Mouse (Mus musculus) forebrain, embryonic 16.5 days (tissue): ENCODE results near the gene Usp5. TPM values are rescaled to one million over a fixed set of nuclear protein-coding genes. Genes with fewer than 3 reads are reported as not detected.
A peak's percentile ranks its signal among the peaks of the same experiment; 100 is the strongest.

Experiments used
- ATAC-seq: fragments of 200-750 bp; cut with Nextera tagmentation; 2 replicates; pipeline ENCODE4 v1.8.0; 2017; ENCODE audit warnings: mild to moderate bottlenecking, moderate library complexity
- H3K27ac ChIP-seq: fragments of 300-500 bp; sonication (generic); 2 replicates; pipeline ENCODE4 v1.5.1; 2014; ENCODE audit warnings: low read length, control low read depth
- H3K27me3 ChIP-seq: fragments of 300-500 bp; sonication (generic); replicated peaks from 2 replicates; pipeline ENCODE4 v1.6.1; 2014; ENCODE audit warnings: low read length; ENCODE audit not compliant: control insufficient read depth, insufficient read depth
- H3K36me3 ChIP-seq: fragments of 300-500 bp; sonication (generic); 2 replicates; pipeline ENCODE4 v1.6.1; 2014; ENCODE audit not compliant: control insufficient read depth, insufficient read depth
- H3K4me1 ChIP-seq: fragments of 300-500 bp; sonication (generic); replicated peaks from 2 replicates; pipeline ENCODE4 v1.6.1; 2014; ENCODE audit warnings: low read length; ENCODE audit not compliant: control insufficient read depth, insufficient read depth
- H3K4me2 ChIP-seq: fragments of 300-500 bp; sonication (generic); 2 replicates; pipeline ENCODE4 v1.6.1; 2014; ENCODE audit warnings: mild to moderate bottlenecking, low read length, control low read depth
- H3K4me3 ChIP-seq: fragments of 300-500 bp; sonication (generic); replicated peaks from 2 replicates; pipeline ENCODE4 v1.5.1; 2014; ENCODE audit warnings: mild to moderate bottlenecking, low read length, control low read depth
- H3K9ac ChIP-seq: fragments of 300-500 bp; sonication (generic); replicated peaks from 2 replicates; pipeline ENCODE4 v1.6.1; 2014; ENCODE audit warnings: low read depth, low read length, control low read depth
- H3K9me3 ChIP-seq: fragments of 300-500 bp; sonication (generic); 2 replicates; pipeline ENCODE4 v1.6.1; 2016; ENCODE audit warnings: low read length; ENCODE audit not compliant: control insufficient read depth
- WGBS: fragments of 180-500 bp; shearing (Covaris S2); extraction: QIAGEN DNeasy Blood & Tissue Kit; methylation state at CpG from one replicate; pipeline ENCODE4 v1.1.7; 2014; 5-methylcytosine and 5-hydroxymethylcytosine counted together
- polyA plus RNA-seq: library from polyadenylated mRNA; unstranded; fragments of >200 nt; fragmentation: Nextera tagmentation; extraction: Ambion mirVana; gene quantifications from 2 replicates; pipeline ENCODE4 v1.2.1, GENCODE M21; 2015

Usp5 gene
- polyA plus RNA-seq, 1 experiment from 2014 or later, result 216 TPM

GRCm38 (mm10) chr6:124861266-124861665 is 32.0 kb upstream of the Usp5 start:
- Histone ChIP-seq H3K4me3 (no peak overlapping the region), H3K27ac (no peak overlapping the region), H3K4me2 (no peak overlapping the region), H3K9ac (no peak overlapping the region), H3K36me3 (no peaks in the 10 kb centered on the region), H3K9me3 (no peaks in the 10 kb centered on the region), H3K4me1 (peaks cover 64% of the 10 kb centered on the region), H3K27me3 (no peaks in the 10 kb centered on the region)
- 79% methylated on average over 19 of the region's 19 CpGs for WGBS
- ATAC-seq, result no peak

DNA sequence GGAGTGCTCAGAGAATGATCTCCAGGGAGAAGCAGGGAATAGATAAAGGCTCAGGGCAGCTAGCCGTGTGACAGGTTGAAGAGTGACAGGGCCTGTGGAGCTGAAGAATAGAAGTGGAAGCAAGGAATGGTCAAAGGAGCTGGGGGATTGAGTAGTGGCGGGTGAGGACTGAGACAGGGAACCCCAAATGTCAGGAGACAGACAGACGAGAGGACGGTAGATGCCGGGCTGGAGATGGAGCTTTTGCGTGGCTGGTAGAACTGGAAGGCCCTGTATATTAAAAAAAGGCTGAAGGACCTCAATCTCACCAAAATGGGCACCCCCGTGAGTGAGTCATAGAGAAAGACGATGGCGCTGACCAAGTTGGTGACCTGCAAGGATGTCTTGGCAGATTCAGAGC is 31.2 kb upstream of the Usp5 start:
- ATAC-seq, result no peak
- Histone ChIP-seq H3K4me2 (no peak overlapping the region), H3K27me3 (no peaks in the 10 kb centered on the region), H3K9ac (no peak overlapping the region; the same call in 1 of the 2 replicates), H3K36me3 (no peaks in the 10 kb centered on the region), H3K4me3 (no peak overlapping the region), H3K27ac (no peak overlapping the region), H3K9me3 (no peaks in the 10 kb centered on the region), H3K4me1 (peaks cover 70% of the 10 kb centered on the region)
- WGBS, result 78% methylated on average over 9 of the region's 9 CpGs

- peaks cover 67% of the 10 kb centered on the region for H3K4me1 ChIP-seq
- no peaks in the 10 kb centered on the region for H3K36me3 ChIP-seq
- H3K27ac ChIP-seq, result no peak overlapping the region; the same call in 1 of the 2 replicates
- no peak overlapping the region for H3K4me3 ChIP-seq
- ATAC-seq, result no peak
- H3K9me3 ChIP-seq, result no peaks in the 10 kb centered on the region
- peak overlapping the region; percentile 5 for H3K4me2 ChIP-seq
- peak overlapping the region; percentile 10 for H3K9ac ChIP-seq
- H3K27me3 ChIP-seq, result no peaks in the 10 kb centered on the region
- WGBS, result 5% methylated on average over 12 of the region's 12 CpGs
Observed at GRCm38 (mm10) chr6:124859725-124860124, 30.4 kb upstream of the Usp5 start.

DNA sequence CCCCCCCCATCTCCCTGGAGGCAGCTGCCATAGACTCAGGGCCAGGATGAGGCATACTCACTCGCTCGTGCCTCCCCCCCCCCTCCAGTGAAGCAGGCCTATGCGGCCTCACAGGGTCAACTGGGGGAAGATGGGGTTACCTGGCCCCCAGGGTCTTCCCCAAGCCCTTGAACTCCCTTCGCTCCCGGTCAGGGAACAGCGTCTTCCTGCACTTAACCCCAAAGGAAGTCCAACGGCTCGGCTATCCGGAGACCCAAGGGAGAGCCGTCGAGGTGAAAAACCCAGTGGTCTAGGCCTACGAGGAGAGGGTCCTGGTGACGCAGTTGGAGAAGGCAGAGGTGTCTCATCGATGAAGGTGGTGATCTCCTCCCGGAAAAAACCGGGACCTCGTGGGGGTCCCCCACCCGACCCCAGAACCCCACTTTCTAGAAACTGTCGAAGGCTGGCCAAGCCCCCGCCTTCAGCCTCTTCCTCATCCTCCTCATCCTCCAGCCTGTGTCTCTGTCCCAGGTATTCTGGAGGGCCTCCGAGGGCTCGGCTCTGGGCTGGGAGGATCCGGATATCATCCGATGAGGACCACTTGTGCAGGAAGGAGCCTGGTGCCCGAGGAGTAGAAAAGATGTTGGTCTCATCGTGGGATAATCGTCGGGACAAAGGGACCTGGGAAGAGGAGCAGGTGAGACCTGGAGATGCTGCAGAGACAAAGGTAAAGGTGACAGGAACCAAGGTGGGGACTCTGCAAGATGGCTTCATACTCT is 29.5 kb upstream of the Usp5 start:
- Histone ChIP-seq H3K27ac (no peak overlapping the region), H3K27me3 (no peaks in the 10 kb centered on the region), H3K9ac (no peak overlapping the region; the same call in 1 of the 2 replicates), H3K36me3 (0 out of 2 replicates have a peak, but pooled peaks cover 1% of the 10 kb centered on the region), H3K4me1 (peaks cover 59% of the 10 kb centered on the region), H3K4me3 (no peak overlapping the region), H3K4me2 (no peak overlapping the region), H3K9me3 (no peaks in the 10 kb centered on the region)
- 86% methylated on average over 26 of the region's 28 CpGs for WGBS
- no peak for ATAC-seq

DNA sequence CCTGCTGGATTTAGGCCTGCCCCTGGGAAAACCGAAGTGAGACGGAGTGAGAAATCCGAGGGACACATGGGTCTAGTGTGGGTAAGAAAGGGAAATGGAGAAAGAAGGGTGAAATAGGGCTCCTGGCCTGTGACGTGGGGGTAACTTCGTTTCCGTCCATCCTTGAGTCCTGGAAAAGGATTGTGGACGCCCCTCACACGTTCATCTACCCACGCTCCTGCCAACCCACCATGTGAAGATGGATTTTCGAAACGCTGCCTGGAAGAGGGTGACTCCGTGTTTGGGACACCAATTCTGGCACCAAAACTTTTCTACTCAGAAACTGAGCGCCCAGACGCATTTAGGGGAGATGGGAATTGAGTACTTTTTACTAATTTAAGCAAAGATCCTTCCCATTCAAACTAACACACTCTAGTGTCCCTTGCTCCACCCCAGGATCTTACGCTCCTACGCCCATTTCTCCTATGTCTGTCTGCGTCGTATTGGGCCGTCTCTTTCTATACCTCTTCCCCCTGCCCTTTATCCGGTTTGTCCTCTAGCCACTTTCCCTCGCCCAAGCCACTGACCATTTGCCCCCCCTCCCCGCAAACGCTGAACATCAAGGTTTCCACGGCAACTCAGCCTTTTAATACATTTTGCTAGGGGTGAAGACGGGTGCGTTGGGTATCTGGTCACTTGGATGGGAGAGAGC is 28.7 kb upstream of the Usp5 start:
- no peaks in the 10 kb centered on the region for H3K27me3 ChIP-seq
- 25% methylated on average over 26 of the region's 26 CpGs for WGBS
- H3K4me1 ChIP-seq, result peaks cover 57% of the 10 kb centered on the region
- peaks cover 5% of the 10 kb centered on the region; the same call in 1 of the 2 replicates for H3K36me3 ChIP-seq
- no peak for ATAC-seq
- peak overlapping the region; percentile 97 for H3K9ac ChIP-seq
- H3K4me2 ChIP-seq, result peak overlapping the region; percentile 72
- no peaks in the 10 kb centered on the region for H3K9me3 ChIP-seq
- peak overlapping the region; percentile 98 for H3K27ac ChIP-seq
- H3K4me3 ChIP-seq, result peak overlapping the region; percentile 76

GRCm38 (mm10) chr6:124856916-124857839 is 27.9 kb upstream of the Usp5 start, which contains the start of gene P3h3:
Gene P3h3, minus strand, starts transcription at chr6:124857752.
- Histone ChIP-seq H3K36me3 (peaks cover 5% of the 10 kb centered on the region; the same call in 1 of the 2 replicates), H3K4me2 (peak within 1 kb of the TSS; percentile 72), H3K4me1 (peaks cover 49% of the 10 kb centered on the region), H3K4me3 (peak within 1 kb of the TSS; percentile 76), H3K9ac (peak within 1 kb of the TSS; percentile 97), H3K27me3 (no peaks in the 10 kb centered on the region), H3K27ac (peak within 1 kb of the TSS; percentile 98), H3K9me3 (no peaks in the 10 kb centered on the region)
- under 1% methylated on average over 79 of the region's 86 CpGs for WGBS
- ATAC-seq, result peak; percentile 86

DNA sequence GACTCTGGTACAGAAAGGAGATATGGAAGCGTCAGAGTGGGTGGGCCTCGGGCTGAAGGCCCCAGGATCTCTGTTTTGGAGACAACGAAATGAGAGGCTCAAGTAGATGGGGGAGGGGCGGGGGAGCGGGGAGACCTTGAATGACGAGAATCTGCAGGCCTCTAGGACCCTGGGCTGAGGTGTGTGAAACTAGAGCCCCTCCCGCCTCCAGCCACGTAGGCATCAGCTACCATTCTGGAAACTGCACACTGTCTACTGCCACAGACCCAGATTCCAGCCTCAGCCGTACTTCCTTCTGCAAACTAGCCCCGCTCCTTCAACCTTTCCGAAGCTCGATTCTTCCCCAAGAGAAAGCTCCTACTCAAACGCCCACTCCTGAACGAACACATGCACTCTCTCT is 27.0 kb upstream of the Usp5 start:
- 6% methylated on average over 14 of the region's 14 CpGs for WGBS
- Histone ChIP-seq H3K36me3 (peaks cover 5% of the 10 kb centered on the region; the same call in 1 of the 2 replicates), H3K9me3 (no peaks in the 10 kb centered on the region), H3K27me3 (no peaks in the 10 kb centered on the region), H3K9ac (peak overlapping the region; percentile 97), H3K4me2 (peak overlapping the region; percentile 72), H3K4me3 (peak overlapping the region; percentile 76), H3K4me1 (peaks cover 41% of the 10 kb centered on the region), H3K27ac (peak overlapping the region; percentile 98)
- peak; percentile 56 for ATAC-seq

GRCm38 (mm10) chr6:124854647-124855046 is 25.4 kb upstream of the Usp5 start:
- H3K4me1 ChIP-seq, result peaks cover 25% of the 10 kb centered on the region
- no peak overlapping the region for H3K27ac ChIP-seq
- no peak overlapping the region for H3K4me2 ChIP-seq
- WGBS, result 78% methylated on average over 12 of the region's 12 CpGs
- peaks cover 5% of the 10 kb centered on the region; the same call in 1 of the 2 replicates for H3K36me3 ChIP-seq
- ATAC-seq, result no peak
- no peak overlapping the region for H3K4me3 ChIP-seq
- H3K9me3 ChIP-seq, result no peaks in the 10 kb centered on the region
- H3K27me3 ChIP-seq, result no peaks in the 10 kb centered on the region
- H3K9ac ChIP-seq, result no peak overlapping the region
